Comparison of ENCODE assay signal across 13 mouse cellular contexts in genomic region chr4:137368198-137368597, GRCm38 (mm10). TPM values are rescaled to one million over a fixed set of nuclear protein-coding genes. Genes with fewer than 3 reads are reported as not detected.
DNase-seq lines count a peak whose midpoint lies in the region; ATAC-seq and TF ChIP-seq lines count a peak whose summit lies in the region.
"Had no signal": no experiment of that assay in that cellular context is flagged by ENCODE, and none has a peak within 500 bp of the region (broad histone marks: within the 10 kb centered on the region; RNA-seq: fewer than 3 reads in every experiment).

No protein-coding gene starts in this region.

- no peaks in the 10 kb centered on the region for H3K36me3 ChIP-seq in lung, postnatal 0 days (ENCODE audit: insufficient read depth, low read length)
- H3K36me3 ChIP-seq in intestine, embryonic 14.5 days (ENCODE audit: control insufficient read depth, insufficient read depth, low read length): no peaks in the 10 kb centered on the region
- H3K36me3 ChIP-seq in stomach, embryonic 16.5 days (ENCODE audit: control insufficient read depth, insufficient read depth, low read length): no peaks in the 10 kb centered on the region

- intact Hi-C loops in heart, postnatal 25 days (cut with DNase I): loop anchor here (5.0 kb wide), 1 partner anchor 41 kb away; no protein-coding TSS in a partner anchor
- intact Hi-C loops in left cerebral cortex, postnatal 14 days (cut with DNase I): no loop called here

- no peak for TF ChIP-seq CTCF in lung, postnatal 0 days (IDR thresholded peaks at IDR 0.05)

- H3K27me3 ChIP-seq in lung, postnatal 0 days (replicated peaks; ENCODE audit: insufficient read depth, low read length): no peaks in the 10 kb centered on the region
- no peaks in the 10 kb centered on the region for H3K27me3 ChIP-seq in intestine, embryonic 14.5 days (replicated peaks; ENCODE audit: control insufficient read depth, insufficient read depth, low read length)
- H3K27me3 ChIP-seq in stomach, embryonic 16.5 days (ENCODE audit: control insufficient read depth, insufficient read depth, low read length): no peaks in the 10 kb centered on the region

- peak overlapping the region; percentile 81 for H3K27ac ChIP-seq in lung, postnatal 0 days (ENCODE audit: low read length)
- H3K27ac ChIP-seq in intestine, embryonic 14.5 days (ENCODE audit: low read depth): peak overlapping the region; percentile 64; the same call in 1 of the 2 replicates
- H3K27ac ChIP-seq in stomach, embryonic 16.5 days (ENCODE audit: low read length): peak overlapping the region; percentile 75; the same call in 1 of the 2 replicates
- H3K27ac ChIP-seq: hindbrain, postnatal 0 days had no signal

- WGBS in lung, postnatal 0 days: 13% methylated on average over 1 of the region's 1 CpGs
- 19% methylated on average over 1 of the region's 1 CpGs for WGBS in intestine, embryonic 14.5 days
- WGBS in stomach, embryonic 16.5 days: 21% methylated on average over 1 of the region's 1 CpGs

- no peak overlapping the region for H3K4me3 ChIP-seq in lung, postnatal 0 days (ENCODE audit: low read depth, low read length)
- no peak overlapping the region for H3K4me3 ChIP-seq in intestine, embryonic 14.5 days (ENCODE audit: low read depth, low read length)
- H3K4me3 ChIP-seq in stomach, embryonic 16.5 days (replicated peaks; ENCODE audit: low read length): no peak overlapping the region

- H3K9me3 ChIP-seq in lung, postnatal 0 days (ENCODE audit: low read length): no peaks in the 10 kb centered on the region
- no peaks in the 10 kb centered on the region for H3K9me3 ChIP-seq in intestine, embryonic 14.5 days (ENCODE audit: control insufficient read depth, low read length)
- no peaks in the 10 kb centered on the region for H3K9me3 ChIP-seq in stomach, embryonic 16.5 days (replicated peaks; ENCODE audit: control insufficient read depth, low read length)

- H3K4me1 ChIP-seq in lung, postnatal 0 days (ENCODE audit: insufficient read depth, low read depth, low read length): peaks cover 8% of the 10 kb centered on the region
- peaks cover 21% of the 10 kb centered on the region for H3K4me1 ChIP-seq in intestine, embryonic 14.5 days (replicated peaks; ENCODE audit: control insufficient read depth, insufficient read depth, low read length)
- peaks cover 22% of the 10 kb centered on the region for H3K4me1 ChIP-seq in stomach, embryonic 16.5 days (ENCODE audit: control insufficient read depth, insufficient read depth, low read length)

- ATAC-seq in lung, postnatal 0 days: no peak
- no peak for ATAC-seq in intestine, embryonic 14.5 days (replicated peaks; ENCODE audit: low FRiP score, low TSS enrichment, low read depth)
- ATAC-seq in stomach, embryonic 16.5 days (ENCODE audit: insufficient read depth, low FRiP score): no peak
- ATAC-seq: hindbrain, postnatal 0 days had no signal

- H3K4me2 ChIP-seq in lung, postnatal 0 days (replicated peaks; ENCODE audit: low read depth, low read length): peak overlapping the region; percentile 19; the same call in 1 of the 2 replicates
- H3K4me2 ChIP-seq in intestine, embryonic 14.5 days (ENCODE audit: low read length): no peak overlapping the region
- H3K4me2 ChIP-seq in stomach, embryonic 16.5 days (ENCODE audit: low read depth, low read length): 0 out of 2 replicates have a peak overlapping the region, but pooled peaks have one; percentile 14

- no peak for TF ChIP-seq EP300 in lung, postnatal 0 days (IDR thresholded peaks at IDR 0.05)

- no peak overlapping the region for H3K9ac ChIP-seq in lung, postnatal 0 days (replicated peaks; ENCODE audit: low read depth)
- H3K9ac ChIP-seq in intestine, embryonic 14.5 days (ENCODE audit: low read length): no peak overlapping the region
- peak overlapping the region; percentile 46 for H3K9ac ChIP-seq in stomach, embryonic 16.5 days (ENCODE audit: low read length)

- peak; percentile 71 for DNase-seq in heart, adult 11 months
- no peak for DNase-seq in heart, postnatal 25 days (ENCODE audit: low spot score)
- DNase-seq in lung, postnatal 0 days (ENCODE audit: low spot score): no peak
- no peak for DNase-seq in lung, postnatal 4 days
- DNase-seq in intestine, embryonic 14.5 days (ENCODE audit: low spot score): no peak
- DNase-seq in left cerebral cortex, postnatal 14 days (ENCODE audit: low spot score in 2 of 2): no peak
- no peak for DNase-seq in adrenal gland, adult 8-10 months

RNA-seq across cellular contexts. Expression of gene Cdc42, which starts 10.7 kb away (rescaled TPM):
- total RNA-seq in heart, postnatal 25 days (2021): 100 to 1,000 TPM; 153 to 169 TPM
- polyA plus RNA-seq in lung, postnatal 0 days (2015; fragmentation: Nextera tagmentation; extraction: Ambion mirVana): 545 and 582 TPM in 2 replicates
- 632 and 704 TPM in 2 replicates for polyA plus RNA-seq in intestine, embryonic 14.5 days (2014; fragmentation: Nextera tagmentation; extraction: Ambion mirVana)
- polyA plus RNA-seq in stomach, embryonic 16.5 days (2015; fragmentation: Nextera tagmentation; extraction: Ambion mirVana): 710 and 730 TPM in 2 replicates
- 100 to 1,000 TPM; 412 to 432 TPM for total RNA-seq in left cerebral cortex, postnatal 14 days (2021)
- 100 to 1,000 TPM; 385 to 468 (median 412) TPM for total RNA-seq in adrenal gland, adult 8-10 months (2022)

RNA-seq across cellular contexts. Expression of gene Cela3a, which starts 41.4 kb away (rescaled TPM):
- not detected for total RNA-seq in heart, postnatal 25 days (2021)
- not detected in 2 replicates for polyA plus RNA-seq in lung, postnatal 0 days (2015; fragmentation: Nextera tagmentation; extraction: Ambion mirVana)
- polyA plus RNA-seq in intestine, embryonic 14.5 days (2014; fragmentation: Nextera tagmentation; extraction: Ambion mirVana): not detected in 2 replicates
- polyA plus RNA-seq in stomach, embryonic 16.5 days (2015; fragmentation: Nextera tagmentation; extraction: Ambion mirVana): 0.54 and 0.83 TPM in 2 replicates
- total RNA-seq in left cerebral cortex, postnatal 14 days (2021): not detected
- not detected for total RNA-seq in adrenal gland, adult 8-10 months (2022)
- total RNA-seq: adrenal gland, adult 18-20 months; hindbrain, postnatal 0 days; neutrophil, adult 5-6 weeks had no signal
- polyA plus RNA-seq: hindbrain, postnatal 0 days; limb, embryonic 11.5 days; stomach, embryonic 14.5 days had no signal
